Mouse (Mus musculus) limb, embryonic 14.5 days (tissue): ENCODE data around the gene Calml4. TPM values are rescaled to one million over a fixed set of nuclear protein-coding genes. Genes with fewer than 3 reads are reported as not detected.

ENCODE experiments used
- ATAC-seq: fragments of 200-750 bp; cut with Nextera tagmentation; 2 replicates; pipeline ENCODE4 v1.8.0; 2017; ENCODE audit warnings: low read depth, moderate number of reproducible peaks, moderate TSS enrichment; ENCODE audit not compliant: low FRiP score
- DNase-seq: peaks from one replicate; pipeline ENCODE4 v3.0.0-alpha.2; 2015; ENCODE audit warnings: low spot score
- H3K27ac ChIP-seq: fragments of 300-500 bp; sonication (generic); replicated peaks from 2 replicates; pipeline ENCODE4 v1.5.1; 2014; ENCODE audit warnings: low read depth, mild to moderate bottlenecking, low read length, moderate library complexity, mixed read lengths
- H3K27me3 ChIP-seq: fragments of 300-500 bp; sonication (generic); 2 replicates; pipeline ENCODE4 v1.6.1; 2014; ENCODE audit warnings: low read length, mixed read lengths; ENCODE audit not compliant: control insufficient read depth, insufficient read depth
- H3K36me3 ChIP-seq: fragments of 300-500 bp; sonication (generic); 2 replicates; pipeline ENCODE4 v1.6.1; 2014; ENCODE audit warnings: mild to moderate bottlenecking, low read length, moderate library complexity, mixed read lengths; ENCODE audit not compliant: control insufficient read depth, insufficient read depth
- H3K4me1 ChIP-seq: fragments of 300-500 bp; sonication (generic); 2 replicates; pipeline ENCODE4 v1.6.1; 2014; ENCODE audit warnings: antibody characterized with exemption, low read length, mixed read lengths; ENCODE audit not compliant: control insufficient read depth, insufficient read depth
- H3K4me2 ChIP-seq: fragments of 300-500 bp; sonication (generic); replicated peaks from 2 replicates; pipeline ENCODE4 v1.6.1; 2014; ENCODE audit warnings: low read depth, mild to moderate bottlenecking, low read length, moderate library complexity; ENCODE audit not compliant: severe bottlenecking
- H3K4me3 ChIP-seq: fragments of 300-500 bp; sonication (generic); replicated peaks from 2 replicates; pipeline ENCODE4 v1.5.1; 2014; ENCODE audit warnings: low read length
- H3K9ac ChIP-seq: fragments of 300-500 bp; sonication (generic); 2 replicates; pipeline ENCODE4 v1.6.1; 2014; ENCODE audit warnings: mild to moderate bottlenecking, low read depth, low read length, moderate library complexity; ENCODE audit not compliant: severe bottlenecking
- H3K9me3 ChIP-seq: fragments of 300-500 bp; sonication (generic); 2 replicates; pipeline ENCODE4 v1.6.1; 2016; ENCODE audit warnings: low read length; ENCODE audit not compliant: control insufficient read depth
- POLR2A ChIP-seq: fragments of 200-500 bp; IDR thresholded peaks from 2 replicates; pipeline ENCODE4 v1.8.0; 2012; ENCODE audit warnings: inconsistent platforms, mild to moderate bottlenecking, moderate library complexity, borderline replicate concordance; ENCODE audit not compliant: insufficient read depth, insufficient read length; ENCODE audit errors: extremely low read depth
- WGBS: fragments of 180-500 bp; shearing (Covaris S2); extraction: QIAGEN DNeasy Blood & Tissue Kit; methylation state at CpG from one replicate; pipeline ENCODE4 v1.1.7; 2014; 5-methylcytosine and 5-hydroxymethylcytosine counted together
- polyA plus RNA-seq, 2 experiments: library from polyadenylated mRNA; depleted of rRNA in 1 of 2; stranded (reverse) in 1 of 2; unstranded in 1 of 2; fragments of >200 nt; fragmentation: Nextera tagmentation in 1 of 2; extraction: Ambion mirVana in 1 of 2; gene quantifications; 2 replicates each; pipeline versions ENCODE4 v1.2.1 to v1.2.3; 2012 to 2014

Calml4 gene
- polyA plus RNA-seq, 2 experiments = 14.3 to 18.7 TPM

GRCm38 (mm10) chr9:62834906-62835305 is 23.0 kb upstream of the Calml4 start:
- H3K27me3 ChIP-seq = no peaks in the 10 kb centered on the region
- DNase-seq (no peak), ATAC-seq (no peak)
- no peak overlapping the region for H3K9ac ChIP-seq
- no peak overlapping the region for H3K27ac ChIP-seq
- no peak overlapping the region for H3K4me3 ChIP-seq
- no peak overlapping the region for H3K4me2 ChIP-seq
- H3K4me1 ChIP-seq = peaks cover 7% of the 10 kb centered on the region; the same call in 1 of the 2 replicates
- H3K36me3 ChIP-seq = no peaks in the 10 kb centered on the region
- WGBS = 84% methylated on average over 5 of the region's 5 CpGs
- H3K9me3 ChIP-seq = no peaks in the 10 kb centered on the region
- TF ChIP-seq POLR2A = no peak

DNA sequence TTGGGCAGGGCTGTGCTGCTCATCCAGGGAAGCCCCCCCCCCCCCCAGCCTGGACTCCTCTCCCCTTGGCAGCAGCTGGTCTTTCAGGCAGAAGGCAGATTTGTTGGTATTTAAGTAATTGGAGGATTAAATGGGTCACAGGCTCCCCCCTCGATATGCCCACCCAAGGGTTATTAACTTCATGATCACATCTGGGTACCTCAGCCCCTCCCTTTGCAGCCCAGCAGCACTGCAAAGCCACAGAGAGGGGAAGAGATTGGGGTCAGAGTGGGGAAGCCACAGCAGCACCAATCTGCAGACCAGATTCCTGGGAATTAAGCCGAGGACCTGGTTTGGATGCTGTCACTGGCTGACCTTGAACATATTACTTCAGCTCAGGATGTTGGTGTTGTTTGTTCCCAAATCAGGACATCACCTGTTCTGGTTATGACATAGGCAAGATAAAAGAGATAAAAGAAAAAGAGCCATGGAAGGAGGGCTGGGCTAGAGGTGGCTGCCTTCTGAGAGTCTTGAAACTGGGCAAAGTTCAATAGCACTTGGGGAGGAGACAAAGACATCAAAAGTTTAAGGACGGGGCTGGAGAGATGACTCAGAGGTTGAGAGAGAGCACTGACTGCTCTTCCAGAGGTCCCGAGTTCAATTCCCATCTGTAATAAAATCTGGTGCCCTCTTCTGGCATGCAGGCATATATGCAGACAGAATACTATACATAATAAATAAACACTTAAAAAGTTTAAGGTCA is 22.0 kb upstream of the Calml4 start:
- H3K9ac ChIP-seq = no peak overlapping the region
- H3K4me2 ChIP-seq = no peak overlapping the region
- H3K4me3 ChIP-seq = no peak overlapping the region
- ATAC-seq (no peak), DNase-seq (no peak)
- 49% methylated on average over 4 of the region's 4 CpGs for WGBS
- H3K27me3 ChIP-seq = no peaks in the 10 kb centered on the region
- no peaks in the 10 kb centered on the region for H3K9me3 ChIP-seq
- H3K27ac ChIP-seq = no peak overlapping the region
- no peak for TF ChIP-seq POLR2A
- H3K36me3 ChIP-seq = no peaks in the 10 kb centered on the region
- peaks cover 8% of the 10 kb centered on the region; the same call in 1 of the 2 replicates for H3K4me1 ChIP-seq

DNA sequence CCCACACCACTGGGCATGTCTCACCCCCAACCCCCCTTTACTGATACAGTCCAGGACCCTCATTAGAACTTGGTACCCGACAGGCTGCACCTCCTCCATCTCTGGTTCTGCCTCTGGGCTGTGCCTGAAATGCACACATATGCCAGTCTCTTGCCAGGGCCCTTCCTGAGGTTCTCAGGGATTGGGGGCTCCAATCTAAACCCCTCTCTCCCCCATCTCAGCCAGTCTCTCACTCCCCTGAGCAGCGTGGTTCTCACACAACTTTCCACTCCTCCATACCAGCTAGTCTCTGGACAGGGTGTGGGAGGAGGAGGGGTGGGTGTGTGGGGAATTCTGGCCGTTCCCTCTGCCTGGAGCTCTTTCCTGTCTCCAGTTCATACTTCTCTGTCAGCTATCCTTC is 20.3 kb upstream of the Calml4 start:
- peaks cover 8% of the 10 kb centered on the region; the same call in 1 of the 2 replicates for H3K4me1 ChIP-seq
- TF ChIP-seq POLR2A = no peak
- DNase-seq = no peak
- no peak overlapping the region for H3K9ac ChIP-seq
- no peak overlapping the region for H3K4me3 ChIP-seq
- H3K36me3 ChIP-seq = no peaks in the 10 kb centered on the region
- H3K27me3 ChIP-seq = no peaks in the 10 kb centered on the region
- H3K27ac ChIP-seq = 0 out of 2 replicates have a peak overlapping the region, but pooled peaks have one; percentile 2
- no peaks in the 10 kb centered on the region for H3K9me3 ChIP-seq
- no peak for ATAC-seq
- WGBS = 41% methylated on average over 3 of the region's 3 CpGs
- 0 out of 2 replicates have a peak overlapping the region, but pooled peaks have one; percentile 92 for H3K4me2 ChIP-seq

GRCm38 (mm10) chr9:62838146-62838505 is 19.8 kb upstream of the Calml4 start:
- Histone ChIP-seq H3K4me2 (peak overlapping the region; percentile 92), H3K9ac (no peak overlapping the region), H3K4me3 (peak overlapping the region; percentile 67), H3K27me3 (no peaks in the 10 kb centered on the region), H3K9me3 (no peaks in the 10 kb centered on the region), H3K4me1 (peaks cover 8% of the 10 kb centered on the region; the same call in 1 of the 2 replicates), H3K36me3 (no peaks in the 10 kb centered on the region), H3K27ac (0 out of 2 replicates have a peak overlapping the region, but pooled peaks have one; percentile 2)
- no peak for DNase-seq
- TF ChIP-seq POLR2A = no peak
- peak; percentile 10; the same call in 1 of the 2 replicates for ATAC-seq
- 16% methylated on average over 8 of the region's 8 CpGs for WGBS

GRCm38 (mm10) chr9:62838506-62839171 is 19.2 kb upstream of the Calml4 start, which contains the start of gene Cln6:
Gene Cln6 (plus strand): TSS chr9:62838785.
- H3K9ac ChIP-seq = peak within 1 kb of the TSS; percentile 82
- H3K4me1 ChIP-seq = peaks cover 8% of the 10 kb centered on the region; the same call in 1 of the 2 replicates
- DNase-seq (peak; percentile 91), ATAC-seq (peak; percentile 90)
- WGBS = 1% methylated on average over 47 of the region's 48 CpGs
- peak within 1 kb of the TSS; percentile 83 for H3K27ac ChIP-seq
- TF ChIP-seq POLR2A = 0 out of 2 replicates have a peak, but pooled peaks have one; percentile 65
- H3K27me3 ChIP-seq = no peaks in the 10 kb centered on the region
- peak within 1 kb of the TSS; percentile 67 for H3K4me3 ChIP-seq
- H3K9me3 ChIP-seq = no peaks in the 10 kb centered on the region
- peak within 1 kb of the TSS; percentile 92 for H3K4me2 ChIP-seq
- no peaks in the 10 kb centered on the region for H3K36me3 ChIP-seq
